Mouse (Mus musculus) ovary, postnatal 14 days (tissue): ENCODE measurements around the gene Clasrp.

Source experiments
- DNase-seq: peaks from one replicate; pipeline ENCODE4 v3.0.0; 2022; ENCODE audit warnings: low spot score

Clasrp gene

DNA sequence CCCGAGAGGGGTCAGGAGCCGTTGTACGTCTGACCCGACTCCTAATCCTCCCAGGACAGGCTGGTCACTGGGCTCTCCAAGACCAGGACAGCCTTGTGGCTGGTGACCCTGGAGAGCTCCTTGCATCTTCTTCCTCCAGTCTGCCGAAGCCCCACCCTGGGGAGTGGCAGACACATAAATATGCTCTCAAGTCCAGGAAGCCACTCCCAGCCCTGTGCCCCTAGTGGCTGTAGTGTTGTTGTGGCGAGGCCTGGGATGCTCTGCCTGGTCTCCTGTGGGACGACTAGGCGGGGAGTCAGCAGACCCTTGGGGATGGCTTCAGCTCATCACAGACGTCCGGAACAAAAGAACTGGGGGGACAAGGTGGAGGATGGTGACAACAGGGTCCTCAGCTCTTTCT is 73.2 kb downstream of the Clasrp start:
- no peak for DNase-seq
